Mouse (Mus musculus) MEL (cell line): ENCODE measurements around the gene Get4.

ENCODE experiments used
- BHLHE40 ChIP-seq: IDR thresholded peaks from 2 replicates; pipeline ENCODE4 v1.6.1; 2012; ENCODE audit warnings: low read depth, mild to moderate bottlenecking, inconsistent platforms, low read length, improper control_type of control experiment, borderline replicate concordance
- CTCF ChIP-seq, 3 experiments: IDR thresholded peaks in 2 of 3; conservative IDR thresholded peaks in 1 of 3; 2 replicates each; pipeline ENCODE4 v1.5.1; 2011 to 2012; ENCODE audit warnings: low read length in 3 of 3, low read depth in 2 of 3, mild to moderate bottlenecking in 2 of 3, improper control_type of control experiment in 1 of 3, inconsistent platforms in 1 of 3, mixed read lengths in 1 of 3, moderate library complexity in 1 of 3; ENCODE audit not compliant: control insufficient read depth in 1 of 3, insufficient read depth in 1 of 3, poor library complexity in 1 of 3, severe bottlenecking in 1 of 3
- ETS1 ChIP-seq: IDR thresholded peaks from 2 replicates; pipeline ENCODE4 v1.6.1; 2012; ENCODE audit warnings: low read depth, mild to moderate bottlenecking, inconsistent platforms, low read length, improper control_type of control experiment, moderate library complexity
- NRF1 ChIP-seq: IDR thresholded peaks from 2 replicates; pipeline ENCODE4 v1.6.1; 2014; ENCODE audit warnings: low read depth, mild to moderate bottlenecking, inconsistent platforms, low read length, improper control_type of control experiment, moderate library complexity; ENCODE audit not compliant: poor library complexity, insufficient read depth, severe bottlenecking
- POLR2A ChIP-seq, 2 experiments: IDR thresholded peaks; 2 replicates each; pipeline ENCODE4 v1.6.1; 2011 to 2012; ENCODE audit warnings: low read length in 2 of 2, mild to moderate bottlenecking in 2 of 2, control low read depth in 1 of 2, improper control_type of control experiment in 1 of 2, low read depth in 1 of 2, moderate library complexity in 1 of 2; ENCODE audit not compliant: control insufficient read depth in 1 of 2, insufficient read depth in 1 of 2, poor library complexity in 1 of 2
- RAD21 ChIP-seq: IDR thresholded peaks from 2 replicates; pipeline ENCODE4 v1.6.1; 2011; ENCODE audit warnings: mild to moderate bottlenecking, low read depth, low read length, improper control_type of control experiment
- TAL1 ChIP-seq: IDR thresholded peaks from 2 replicates; pipeline ENCODE4 v1.6.1; 2012; ENCODE audit warnings: mild to moderate bottlenecking, inconsistent platforms, low read length, moderate library complexity, mixed read lengths
- UBTF ChIP-seq: IDR thresholded peaks from 2 replicates; pipeline ENCODE4 v1.6.1; 2012; ENCODE audit warnings: low read depth, mild to moderate bottlenecking, inconsistent platforms, low read length, improper control_type of control experiment, moderate library complexity, borderline replicate concordance; ENCODE audit not compliant: insufficient read depth
- ZC3H11A ChIP-seq: IDR thresholded peaks from 2 replicates; pipeline ENCODE4 v1.6.1; 2012; ENCODE audit warnings: low read depth, mild to moderate bottlenecking, inconsistent platforms, low read length, improper control_type of control experiment
- ZKSCAN1 ChIP-seq: IDR thresholded peaks from 2 replicates; pipeline ENCODE4 v1.6.1; 2012; ENCODE audit warnings: low read depth, mild to moderate bottlenecking, inconsistent platforms, low read length, improper control_type of control experiment, moderate library complexity

GRCm38 (mm10) chr5:139214298-139214697, 37.8 kb upstream of the Get4 start:
- no peak for TF ChIP-seq TAL1
- TF ChIP-seq CTCF (IDR thresholded peaks at IDR 0.05 in 2 of 3, conservative IDR thresholded peaks at IDR 0.05 in 1 of 3; ENCODE audit: control insufficient read depth in 1 of 3, insufficient read depth in 1 of 3, low read depth in 2 of 3, low read length in 3 of 3, poor library complexity in 1 of 3, severe bottlenecking in 1 of 3) = no peak
- no peak for TF ChIP-seq ZKSCAN1
- TF ChIP-seq POLR2A (IDR thresholded peaks at IDR 0.05; ENCODE audit: control insufficient read depth in 1 of 2, insufficient read depth in 1 of 2, low read depth in 1 of 2, low read length in 2 of 2, poor library complexity in 1 of 2) = no peak
- TF ChIP-seq UBTF = no peak
- TF ChIP-seq BHLHE40 = no peak
- no peak for TF ChIP-seq NRF1
- no peak for TF ChIP-seq ZC3H11A
- no peak for TF ChIP-seq RAD21
- TF ChIP-seq ETS1 = no peak
